Mouse (Mus musculus) E14TG2a.4 (cell line): ENCODE measurements at regions not wholly inside any gene's neighbourhood (a gene's known extent, or its start where the extent isn't known, plus 50 kb on each side); places are given as distances from the start of the nearest gene placed in this dataset.
"Not testable (repeated sequence)": the region's sequence is repeated elsewhere in the genome, so short reads cannot be mapped to it uniquely, and the experiment has no call there.

Experiments
- H3K27me3 ChIP-seq: 2 replicates; pipeline ENCODE4 v1.6.1; 2014; ENCODE audit warnings: low read length, control low read depth; ENCODE audit not compliant: insufficient read depth
- H3K36me3 ChIP-seq: 2 replicates; pipeline ENCODE4 v1.6.1; 2014; ENCODE audit warnings: low read length, control low read depth; ENCODE audit not compliant: insufficient read depth
- H3K4me1 ChIP-seq: replicated peaks from 2 replicates; pipeline ENCODE4 v1.6.1; 2014; ENCODE audit warnings: low read depth, low read length, control low read depth
- H3K4me3 ChIP-seq: replicated peaks from 2 replicates; pipeline ENCODE4 v1.5.1; 2014; ENCODE audit warnings: mild to moderate bottlenecking, low read length
- H3K9me3 ChIP-seq: 2 replicates; pipeline ENCODE4 v1.6.1; 2014; ENCODE audit warnings: low read length, control low read depth
- CTCF ChIP-seq: conservative IDR thresholded peaks from 2 replicates; pipeline ENCODE4 v1.5.1; 2014; ENCODE audit warnings: low read length
- NANOG ChIP-seq: IDR thresholded peaks from 2 replicates; pipeline ENCODE4 v1.6.1; 2014; ENCODE audit warnings: borderline replicate concordance, low read length, mixed read lengths
- POU5F1 ChIP-seq: IDR thresholded peaks from 2 replicates; pipeline ENCODE4 v1.6.1; 2014; ENCODE audit warnings: low read length, borderline replicate concordance

- no peak overlapping the region for H3K4me3 ChIP-seq
- H3K27me3 ChIP-seq: no peaks in the 10 kb centered on the region
- peaks cover 3% of the 10 kb centered on the region for H3K4me1 ChIP-seq
- H3K36me3 ChIP-seq: no peaks in the 10 kb centered on the region
- TF ChIP-seq POU5F1: no peak
- no peak for TF ChIP-seq CTCF
- no peak for TF ChIP-seq NANOG
- H3K9me3 ChIP-seq: no peaks in the 10 kb centered on the region
These were observed 68.3 kb upstream of the Myrip start for GRCm38 (mm10) chr9:120233011-120233410.

DNA sequence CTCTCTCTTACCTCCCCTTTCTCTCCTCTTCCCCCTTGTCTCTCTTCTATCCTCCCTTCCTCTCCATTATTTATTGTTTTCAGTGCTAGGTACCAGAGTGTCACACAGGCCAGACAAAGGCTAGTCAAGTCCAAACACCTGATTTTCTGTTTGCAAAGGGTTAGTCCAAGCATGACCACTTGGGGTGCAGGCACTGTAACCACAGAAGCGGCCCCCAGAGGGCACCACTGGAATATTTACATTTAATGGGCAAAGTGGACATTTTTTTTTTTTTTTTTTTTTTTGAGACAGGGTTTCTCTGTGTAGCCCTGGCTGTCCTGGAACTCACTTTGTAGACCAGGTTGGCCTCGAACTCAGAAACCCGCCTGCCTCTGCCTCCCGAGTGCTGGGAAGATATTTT, 66.3 kb upstream of the Myrip start:
- TF ChIP-seq CTCF: peak; percentile 33
- not testable (repeated sequence) for H3K9me3 ChIP-seq

DNA sequence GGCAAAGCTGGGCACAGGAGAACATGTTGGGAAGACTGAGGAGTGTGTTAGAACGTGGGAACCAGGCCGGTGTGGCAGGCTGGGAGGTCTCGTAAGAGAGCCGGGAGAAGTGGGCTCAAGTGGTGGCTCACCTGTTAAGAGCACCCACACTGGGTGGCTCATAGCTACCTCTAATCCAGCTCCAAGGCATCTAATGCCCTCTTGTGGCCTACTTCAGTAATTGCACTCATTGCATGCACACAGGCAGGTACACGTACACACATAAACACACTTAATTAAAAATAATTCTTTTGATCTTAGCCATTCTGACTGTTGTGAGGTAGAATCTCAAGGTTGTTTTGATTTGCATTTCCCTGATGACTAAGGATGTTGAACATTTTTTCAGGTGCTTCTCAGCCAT, 55.9 kb upstream of the Myrip start:
- H3K4me3 ChIP-seq: no peak overlapping the region
- peaks cover 9% of the 10 kb centered on the region; the same call in 1 of the 2 replicates for H3K4me1 ChIP-seq
- no peak for TF ChIP-seq POU5F1
- TF ChIP-seq CTCF: peak; percentile 76
- H3K36me3 ChIP-seq: no peaks in the 10 kb centered on the region
- no peaks in the 10 kb centered on the region for H3K9me3 ChIP-seq
- peaks cover 11% of the 10 kb centered on the region for H3K27me3 ChIP-seq

More for the DNA sequence above, 66.3 kb upstream of the Myrip start:
- not testable (repeated sequence) for H3K4me3 ChIP-seq, H3K36me3 ChIP-seq, H3K27me3 ChIP-seq, H3K4me1 ChIP-seq

DNA sequence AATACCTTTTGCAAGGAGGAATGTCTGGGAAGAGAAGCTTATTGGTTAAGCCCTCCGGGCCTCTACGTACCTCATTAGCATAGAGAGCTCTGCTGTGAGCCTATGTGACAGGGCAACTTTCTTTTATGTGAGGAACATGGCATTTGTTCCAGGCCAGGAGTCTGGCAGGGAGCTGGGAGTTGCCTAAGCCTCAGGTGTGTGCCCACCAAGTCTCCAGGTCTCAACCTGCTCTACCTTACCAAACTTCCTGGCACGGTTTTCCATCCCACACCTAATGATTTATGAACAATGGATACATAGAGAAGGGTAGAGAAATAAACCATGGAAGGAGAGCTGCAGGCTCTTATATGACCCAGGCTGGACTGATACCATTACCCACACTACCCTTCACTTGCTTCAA, 52.6 kb upstream of the Myrip start:
- no peaks in the 10 kb centered on the region for H3K9me3 ChIP-seq
- H3K4me3 ChIP-seq: no peak overlapping the region

More for the DNA sequence above, 52.6 kb upstream of the Myrip start:
- no peaks in the 10 kb centered on the region for H3K27me3 ChIP-seq
- TF ChIP-seq CTCF (no peak), NANOG (no peak), POU5F1 (no peak)
- peaks cover 6% of the 10 kb centered on the region; the same call in 1 of the 2 replicates for H3K4me1 ChIP-seq
- H3K36me3 ChIP-seq: no peaks in the 10 kb centered on the region
